Mouse (Mus musculus): ENCODE measurements around the gene Gm20388.

- TF ChIP-seq CTCF (IDR thresholded peaks at IDR 0.05; ENCODE audit: low read depth) (no peak), EP300 (IDR thresholded peaks at IDR 0.05; ENCODE audit: low read depth) (no peak)
Observed at GRCm38 (mm10) chr8:120225421-120226151, 314.9 kb downstream of the Gm20388 start.

Data from liver, embryonic 14.5 days (tissue).